Mouse (Mus musculus): ENCODE data around the gene Il2ra. TPM values are rescaled to one million over a fixed set of nuclear protein-coding genes. Genes with fewer than 3 reads are reported as not detected.
A peak's percentile ranks its signal among the peaks of the same experiment; 100 is the strongest.
"Not testable (repeated sequence)": the region's sequence is repeated elsewhere in the genome, so short reads cannot be mapped to it uniquely, and the experiment has no call there.

The Il2ra gene
- polyA plus RNA-seq (2012; rRNA removed) = 0.19 TPM in 2 replicates

- no peak within 1 kb of the TSS for H3K27ac ChIP-seq (ENCODE audit: insufficient read depth, low read length)
- TF ChIP-seq POLR2A (IDR thresholded peaks at IDR 0.05; ENCODE audit: extremely low read depth, insufficient read depth, low read length) (no peak), CTCF (IDR thresholded peaks at IDR 0.05; ENCODE audit: extremely low read depth, insufficient read depth, low read length) (no peak)
- no peaks in the 10 kb centered on the region for H3K4me1 ChIP-seq (ENCODE audit: control insufficient read depth, insufficient read depth, low read length)
- H3K4me3 ChIP-seq (ENCODE audit: insufficient read depth, low read length) = no peak within 1 kb of the TSS
Observed at GRCm38 (mm10) chr2:11642451-11642941, at the start of gene Il2ra. Il2ra (plus strand) TSS chr2:11642807.

- Histone ChIP-seq H3K4me1 (ENCODE audit: control insufficient read depth, insufficient read depth, low read length) (no peaks in the 10 kb centered on the region; the same call in 1 of the 2 replicates), H3K27ac (ENCODE audit: insufficient read depth, low read length) (no peak overlapping the region), H3K4me3 (ENCODE audit: insufficient read depth, low read length) (no peak overlapping the region)
- TF ChIP-seq POLR2A (IDR thresholded peaks at IDR 0.05; ENCODE audit: extremely low read depth, insufficient read depth, low read length) (no peak), CTCF (IDR thresholded peaks at IDR 0.05; ENCODE audit: extremely low read depth, insufficient read depth, low read length) (no peak)
Observed at GRCm38 (mm10) chr2:11596690-11597089, 45.9 kb upstream of the Il2ra start.

- no peaks in the 10 kb centered on the region; the same call in 1 of the 2 replicates for H3K4me1 ChIP-seq (ENCODE audit: control insufficient read depth, insufficient read depth, low read length)
Observed at GRCm38 (mm10) chr2:11597906-11598305, 44.7 kb upstream of the Il2ra start.

GRCm38 (mm10) chr2:11601795-11602194 is 40.8 kb upstream of the Il2ra start:
- H3K27ac ChIP-seq (ENCODE audit: insufficient read depth, low read length) = no peak overlapping the region
- no peaks in the 10 kb centered on the region; the same call in 1 of the 2 replicates for H3K4me1 ChIP-seq (ENCODE audit: control insufficient read depth, insufficient read depth, low read length)
- TF ChIP-seq POLR2A (IDR thresholded peaks at IDR 0.05; ENCODE audit: extremely low read depth, insufficient read depth, low read length) (no peak), CTCF (IDR thresholded peaks at IDR 0.05; ENCODE audit: extremely low read depth, insufficient read depth, low read length) (no peak)
- H3K4me3 ChIP-seq (ENCODE audit: insufficient read depth, low read length) = 0 out of 2 replicates have a peak overlapping the region, but pooled peaks have one; percentile 79

More at GRCm38 (mm10) chr2:11597906-11598305, 44.7 kb upstream of the Il2ra start:
- no peak overlapping the region for H3K27ac ChIP-seq (ENCODE audit: insufficient read depth, low read length)
- no peak for TF ChIP-seq CTCF (IDR thresholded peaks at IDR 0.05; ENCODE audit: extremely low read depth, insufficient read depth, low read length)
- TF ChIP-seq POLR2A (IDR thresholded peaks at IDR 0.05; ENCODE audit: extremely low read depth, insufficient read depth, low read length) = no peak
- no peak overlapping the region for H3K4me3 ChIP-seq (ENCODE audit: insufficient read depth, low read length)

- Histone ChIP-seq H3K27ac (ENCODE audit: insufficient read depth, low read length) (no peak overlapping the region), H3K4me3 (ENCODE audit: insufficient read depth, low read length) (peak overlapping the region; percentile 79), H3K4me1 (ENCODE audit: control insufficient read depth, insufficient read depth, low read length) (no peaks in the 10 kb centered on the region)
- TF ChIP-seq POLR2A (IDR thresholded peaks at IDR 0.05; ENCODE audit: extremely low read depth, insufficient read depth, low read length) (peak; percentile 58; the same call in 1 of the 2 replicates), CTCF (IDR thresholded peaks at IDR 0.05; ENCODE audit: extremely low read depth, insufficient read depth, low read length) (peak; percentile 100)
Observed at GRCm38 (mm10) chr2:11602506-11603489, 39.8 kb upstream of the Il2ra start.

GRCm38 (mm10) chr2:11604053-11604452 is 38.6 kb upstream of the Il2ra start, which contains the start of gene Rbm17:
Rbm17 (minus strand) TSS chr2:11604153.
- Histone ChIP-seq H3K4me1 (ENCODE audit: control insufficient read depth, insufficient read depth, low read length) (no peaks in the 10 kb centered on the region), H3K4me3 (ENCODE audit: insufficient read depth, low read length) (peak within 1 kb of the TSS; percentile 79), H3K27ac (ENCODE audit: insufficient read depth, low read length) (no peak within 1 kb of the TSS)
- no peak for TF ChIP-seq CTCF (IDR thresholded peaks at IDR 0.05; ENCODE audit: extremely low read depth, insufficient read depth, low read length)
- no peak for TF ChIP-seq POLR2A (IDR thresholded peaks at IDR 0.05; ENCODE audit: extremely low read depth, insufficient read depth, low read length)

GRCm38 (mm10) chr2:11604911-11605310 is 37.7 kb upstream of the Il2ra start:
- Histone ChIP-seq H3K27ac (ENCODE audit: insufficient read depth, low read length) (no peak overlapping the region), H3K4me3 (ENCODE audit: insufficient read depth, low read length) (no peak overlapping the region), H3K4me1 (ENCODE audit: control insufficient read depth, insufficient read depth, low read length) (no peaks in the 10 kb centered on the region)
- TF ChIP-seq CTCF (IDR thresholded peaks at IDR 0.05; ENCODE audit: extremely low read depth, insufficient read depth, low read length) = no peak

- H3K4me3 ChIP-seq (ENCODE audit: insufficient read depth, low read length); H3K4me1 ChIP-seq (ENCODE audit: control insufficient read depth, insufficient read depth, low read length); H3K27ac ChIP-seq (ENCODE audit: insufficient read depth, low read length): not testable (repeated sequence)
Observed at GRCm38 (mm10) chr2:11606718-11607117, 35.9 kb upstream of the Il2ra start.

- H3K4me3 ChIP-seq (ENCODE audit: insufficient read depth, low read length); H3K27ac ChIP-seq (ENCODE audit: insufficient read depth, low read length); H3K4me1 ChIP-seq (ENCODE audit: control insufficient read depth, insufficient read depth, low read length): not testable (repeated sequence)
Observed at GRCm38 (mm10) chr2:11612939-11613338, 29.7 kb upstream of the Il2ra start.

GRCm38 (mm10) chr2:11616846-11617245 is 25.8 kb upstream of the Il2ra start:
- TF ChIP-seq CTCF (IDR thresholded peaks at IDR 0.05; ENCODE audit: extremely low read depth, insufficient read depth, low read length) (no peak), POLR2A (IDR thresholded peaks at IDR 0.05; ENCODE audit: extremely low read depth, insufficient read depth, low read length) (no peak)
- Histone ChIP-seq H3K4me3 (ENCODE audit: insufficient read depth, low read length) (no peak overlapping the region), H3K27ac (ENCODE audit: insufficient read depth, low read length) (no peak overlapping the region), H3K4me1 (ENCODE audit: control insufficient read depth, insufficient read depth, low read length) (no peaks in the 10 kb centered on the region)
